Mouse (Mus musculus): ENCODE measurements at regions not wholly inside any gene's neighbourhood (a gene's known extent, or its start where the extent isn't known, plus 50 kb on each side); places are given as distances from the start of the nearest gene placed in this dataset.
"Not testable (repeated sequence)": the region's sequence is repeated elsewhere in the genome, so short reads cannot be mapped to it uniquely, and the experiment has no call there.

GRCm38 (mm10) chr14:17046808-17047207, 227.9 kb upstream of the Rarb start:
- Histone ChIP-seq H3K4me1 (replicated peaks) (peaks cover 5% of the 10 kb centered on the region), H3K4me2 (no peak overlapping the region), H3K27me3 (no peaks in the 10 kb centered on the region), H3K4me3 (no peak overlapping the region), H3K9me3 (no peaks in the 10 kb centered on the region), H3K9ac (no peak overlapping the region), H3K36me3 (no peaks in the 10 kb centered on the region), H3K27ac (replicated peaks) (no peak overlapping the region)
- WGBS: 96% methylated on average over 2 of the region's 2 CpGs
- ATAC-seq (ENCODE audit: low read depth): no peak

- WGBS: 48% methylated on average over 8 of the region's 8 CpGs
- H3K27ac ChIP-seq (replicated peaks): no peak overlapping the region
- H3K36me3 ChIP-seq: no peaks in the 10 kb centered on the region
- ATAC-seq (ENCODE audit: low read depth): peak; percentile 82
- H3K4me2 ChIP-seq: no peak overlapping the region
- no peaks in the 10 kb centered on the region for H3K27me3 ChIP-seq
- H3K4me1 ChIP-seq (replicated peaks): peaks cover 5% of the 10 kb centered on the region
- no peak overlapping the region for H3K4me3 ChIP-seq
- no peaks in the 10 kb centered on the region for H3K9me3 ChIP-seq
- no peak overlapping the region for H3K9ac ChIP-seq
Measured at GRCm38 (mm10) chr14:17045426-17046132, 226.6 kb upstream of the Rarb start.

- Histone ChIP-seq H3K9ac (no peak overlapping the region), H3K27me3 (no peaks in the 10 kb centered on the region), H3K4me3 (no peak overlapping the region), H3K4me1 (replicated peaks) (peaks cover 13% of the 10 kb centered on the region; the same call in 1 of the 2 replicates), H3K9me3 (no peaks in the 10 kb centered on the region), H3K4me2 (no peak overlapping the region), H3K36me3 (no peaks in the 10 kb centered on the region), H3K27ac (replicated peaks) (peak overlapping the region; percentile 18; the same call in 1 of the 2 replicates)
- ATAC-seq (ENCODE audit: low read depth): peak; percentile 83
- WGBS: 14% methylated on average over 4 of the region's 4 CpGs
Measured at GRCm38 (mm10) chr14:17020603-17021356, 201.8 kb upstream of the Rarb start.

- ATAC-seq (ENCODE audit: low read depth): no peak
- H3K27me3 ChIP-seq: no peaks in the 10 kb centered on the region
- 91% methylated on average over 1 of the region's 1 CpGs for WGBS
- H3K9me3 ChIP-seq: no peaks in the 10 kb centered on the region
- H3K4me3 ChIP-seq: no peak overlapping the region
- no peak overlapping the region for H3K9ac ChIP-seq
- H3K4me2 ChIP-seq: no peak overlapping the region
- H3K4me1 ChIP-seq (replicated peaks): no peaks in the 10 kb centered on the region; the same call in 1 of the 2 replicates
- no peaks in the 10 kb centered on the region for H3K36me3 ChIP-seq
- H3K27ac ChIP-seq (replicated peaks): no peak overlapping the region
Measured at GRCm38 (mm10) chr14:17012931-17013330, 194.0 kb upstream of the Rarb start.

GRCm38 (mm10) chr14:17012200-17012599, 193.2 kb upstream of the Rarb start:
- H3K4me1 ChIP-seq (replicated peaks): no peaks in the 10 kb centered on the region; the same call in 1 of the 2 replicates
- H3K36me3 ChIP-seq: no peaks in the 10 kb centered on the region
- WGBS: 86% methylated on average over 1 of the region's 1 CpGs
- no peak overlapping the region for H3K4me2 ChIP-seq
- no peak overlapping the region for H3K4me3 ChIP-seq
- H3K9me3 ChIP-seq: no peaks in the 10 kb centered on the region
- H3K9ac ChIP-seq: no peak overlapping the region
- H3K27me3 ChIP-seq: no peaks in the 10 kb centered on the region
- no peak overlapping the region for H3K27ac ChIP-seq (replicated peaks)
- ATAC-seq (ENCODE audit: low read depth): no peak

- Histone ChIP-seq H3K4me2 (no peak overlapping the region), H3K27me3 (no peaks in the 10 kb centered on the region), H3K9ac (no peak overlapping the region), H3K4me3 (no peak overlapping the region), H3K9me3 (no peaks in the 10 kb centered on the region), H3K36me3 (no peaks in the 10 kb centered on the region), H3K4me1 (replicated peaks) (no peaks in the 10 kb centered on the region), H3K27ac (replicated peaks) (no peak overlapping the region)
- ATAC-seq (ENCODE audit: low read depth): no peak
- 91% methylated on average over 8 of the region's 8 CpGs for WGBS
Measured at GRCm38 (mm10) chr14:17005194-17006018, 186.4 kb upstream of the Rarb start.

GRCm38 (mm10) chr14:17004714-17005113, 185.8 kb upstream of the Rarb start:
- Histone ChIP-seq H3K27me3 (no peaks in the 10 kb centered on the region), H3K9ac (no peak overlapping the region), H3K4me1 (replicated peaks) (no peaks in the 10 kb centered on the region), H3K36me3 (no peaks in the 10 kb centered on the region), H3K27ac (replicated peaks) (no peak overlapping the region), H3K9me3 (no peaks in the 10 kb centered on the region), H3K4me3 (no peak overlapping the region), H3K4me2 (no peak overlapping the region)
- 79% methylated on average over 1 of the region's 1 CpGs for whole genome bisulfite sequencing
- no peak for ATAC-seq (ENCODE audit: low read depth)

GRCm38 (mm10) chr14:16996716-16997115, 177.8 kb upstream of the Rarb start:
- Histone ChIP-seq H3K4me2 (no peak overlapping the region), H3K4me1 (replicated peaks) (no peaks in the 10 kb centered on the region), H3K9ac (no peak overlapping the region), H3K36me3 (no peaks in the 10 kb centered on the region), H3K4me3 (no peak overlapping the region), H3K27me3 (no peaks in the 10 kb centered on the region), H3K27ac (replicated peaks) (no peak overlapping the region), H3K9me3 (no peaks in the 10 kb centered on the region)
- 73% methylated on average over 2 of the region's 2 CpGs for WGBS
- ATAC-seq (ENCODE audit: low read depth): no peak

- not testable (repeated sequence) for H3K9me3 ChIP-seq; H3K36me3 ChIP-seq; H3K9ac ChIP-seq; H3K4me2 ChIP-seq; H3K27ac ChIP-seq (replicated peaks); H3K4me3 ChIP-seq; H3K4me1 ChIP-seq (replicated peaks); H3K27me3 ChIP-seq; ATAC-seq (ENCODE audit: low read depth)
- WGBS: 73% methylated on average over 2 of the region's 2 CpGs
Measured at GRCm38 (mm10) chr14:16970911-16971310, 152.0 kb upstream of the Rarb start.

GRCm38 (mm10) chr14:16964717-16965391, 145.9 kb upstream of the Rarb start:
- no peak overlapping the region for H3K4me2 ChIP-seq
- no peaks in the 10 kb centered on the region for H3K4me1 ChIP-seq (replicated peaks)
- H3K9ac ChIP-seq: no peak overlapping the region
- no peak for ATAC-seq (ENCODE audit: low read depth)
- no peaks in the 10 kb centered on the region for H3K36me3 ChIP-seq
- WGBS: 63% methylated on average over 2 of the region's 2 CpGs
- no peak overlapping the region for H3K4me3 ChIP-seq
- no peak overlapping the region for H3K27ac ChIP-seq (replicated peaks)
- H3K27me3 ChIP-seq: no peaks in the 10 kb centered on the region
- H3K9me3 ChIP-seq: no peaks in the 10 kb centered on the region

- WGBS: 83% methylated on average over 3 of the region's 3 CpGs
- H3K27me3 ChIP-seq: no peaks in the 10 kb centered on the region
Measured at GRCm38 (mm10) chr14:16962216-16962826, 143.4 kb upstream of the Rarb start.

More at GRCm38 (mm10) chr14:16962216-16962826, 143.4 kb upstream of the Rarb start:
- Histone ChIP-seq H3K9me3 (no peaks in the 10 kb centered on the region), H3K27ac (replicated peaks) (no peak overlapping the region), H3K36me3 (no peaks in the 10 kb centered on the region), H3K9ac (no peak overlapping the region), H3K4me3 (no peak overlapping the region), H3K4me2 (no peak overlapping the region), H3K4me1 (replicated peaks) (peaks cover 9% of the 10 kb centered on the region; the same call in 1 of the 2 replicates)
- ATAC-seq (ENCODE audit: low read depth): no peak

All from neural tube, embryonic 13.5 days (tissue).